Mouse (Mus musculus): Measurements from ENCODE around the gene Cacna1c.

DNA sequence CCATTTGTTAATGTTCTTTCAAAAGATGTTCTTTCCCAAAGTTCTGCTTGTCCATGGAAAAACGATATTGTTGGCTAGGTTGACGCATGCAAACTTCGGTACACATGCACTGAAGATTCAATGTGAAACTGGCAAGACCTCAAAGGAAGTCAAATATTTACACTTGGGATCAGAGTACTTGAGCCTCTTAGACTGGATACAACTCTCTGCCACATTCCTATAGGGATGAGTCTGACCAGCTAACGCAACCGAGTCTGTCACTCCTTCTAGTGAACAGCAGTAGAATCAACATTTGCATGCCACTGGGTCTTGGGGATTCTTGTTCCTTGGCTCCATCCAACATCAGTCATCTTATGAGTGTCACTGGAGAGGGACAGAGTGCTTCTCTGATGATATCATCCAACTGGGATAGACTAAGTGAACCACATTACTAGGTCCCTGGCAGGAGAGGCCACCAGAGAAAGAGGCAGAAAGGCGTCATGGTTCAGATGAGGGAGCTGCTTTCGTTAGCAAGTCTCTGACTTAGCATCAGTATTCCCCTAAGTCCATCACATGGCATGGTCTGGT is 241.1 kb downstream of the Cacna1c start:
- TF ChIP-seq CTCF (IDR thresholded peaks at IDR 0.05; ENCODE audit: borderline replicate concordance, extremely low read depth, insufficient read depth, insufficient read length) = no peak
- no peak for TF ChIP-seq POLR2A (IDR thresholded peaks at IDR 0.05; ENCODE audit: borderline replicate concordance, extremely low read depth, insufficient read depth, insufficient read length, poor library complexity, severe bottlenecking)
